Mouse (Mus musculus): ENCODE results near the gene Olfr633. TPM values are rescaled to one million over a fixed set of nuclear protein-coding genes. Genes with fewer than 3 reads are reported as not detected.

Gene Olfr633
- polyA plus RNA-seq, 1 experiment from 2014 or later, result not detected

DNA sequence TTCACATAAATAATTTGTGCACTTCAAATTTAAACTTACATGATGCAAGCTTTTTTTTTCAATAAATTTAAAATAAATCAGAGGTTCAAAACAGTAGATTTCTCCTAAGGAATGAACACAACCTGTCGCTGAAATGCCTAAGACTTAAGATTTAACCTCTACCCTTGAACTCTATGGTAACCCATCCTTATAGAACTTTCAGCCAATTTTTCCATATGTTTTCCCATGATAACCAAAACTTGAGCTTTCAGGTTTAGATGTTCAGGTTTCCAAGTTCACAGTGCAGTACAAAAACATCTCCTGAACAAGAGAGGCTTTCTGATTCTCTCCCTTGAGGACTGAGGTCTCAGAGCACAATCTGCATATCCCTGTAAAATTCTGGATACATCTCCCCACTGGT, 26.6 kb downstream of the Olfr633 start, which contains the start of gene Olfr635:
Gene Olfr635 (plus strand): TSS at position 301 of the 400 bp plus-strand sequence.
- H3K4me3 ChIP-seq (ENCODE audit: low read depth, low read length), result no peak within 1 kb of the TSS
- ATAC-seq (ENCODE audit: insufficient number of reproducible peaks, insufficient read depth, low FRiP score, low read depth), result no peak
- 74% methylated on average over 1 of the region's 1 CpGs for WGBS
- H3K9ac ChIP-seq (replicated peaks; ENCODE audit: low read depth, low read length), result no peak within 1 kb of the TSS
- no peaks in the 10 kb centered on the region for H3K27me3 ChIP-seq (ENCODE audit: control insufficient read depth, insufficient read depth, low read length)
- no peaks in the 10 kb centered on the region for H3K36me3 ChIP-seq (ENCODE audit: control insufficient read depth, insufficient read depth, low read length)
- H3K4me1 ChIP-seq (ENCODE audit: control insufficient read depth, insufficient read depth, low read length), result no peaks in the 10 kb centered on the region
- H3K9me3 ChIP-seq (ENCODE audit: control insufficient read depth, low read depth, low read length), result no peaks in the 10 kb centered on the region
- no peak within 1 kb of the TSS for H3K4me2 ChIP-seq (replicated peaks; ENCODE audit: low read depth, low read length)
- H3K27ac ChIP-seq (ENCODE audit: low read length), result no peak within 1 kb of the TSS

- ATAC-seq (ENCODE audit: insufficient number of reproducible peaks, insufficient read depth, low FRiP score, low read depth), result no peak
- no peaks in the 10 kb centered on the region for H3K4me1 ChIP-seq (ENCODE audit: control insufficient read depth, insufficient read depth, low read length)
- H3K27me3 ChIP-seq (ENCODE audit: control insufficient read depth, insufficient read depth, low read length), result no peaks in the 10 kb centered on the region
- 72% methylated on average over 1 of the region's 1 CpGs for WGBS
- H3K4me3 ChIP-seq (ENCODE audit: low read depth, low read length), result no peak overlapping the region
- no peak overlapping the region for H3K27ac ChIP-seq (ENCODE audit: low read length)
- H3K9ac ChIP-seq (replicated peaks; ENCODE audit: low read depth, low read length), result no peak overlapping the region
- H3K36me3 ChIP-seq (ENCODE audit: control insufficient read depth, insufficient read depth, low read length), result no peaks in the 10 kb centered on the region
- no peak overlapping the region for H3K4me2 ChIP-seq (replicated peaks; ENCODE audit: low read depth, low read length)
- no peaks in the 10 kb centered on the region for H3K9me3 ChIP-seq (ENCODE audit: control insufficient read depth, low read depth, low read length)
Measured at GRCm38 (mm10) chr7:103971782-103972181, 27.5 kb downstream of the Olfr633 start.

- H3K4me3 ChIP-seq (ENCODE audit: low read depth, low read length), result no peak within 1 kb of the TSS
- H3K4me1 ChIP-seq (ENCODE audit: control insufficient read depth, insufficient read depth, low read length), result no peaks in the 10 kb centered on the region
- H3K27me3 ChIP-seq (ENCODE audit: control insufficient read depth, insufficient read depth, low read length), result no peaks in the 10 kb centered on the region
- no peak within 1 kb of the TSS for H3K4me2 ChIP-seq (replicated peaks; ENCODE audit: low read depth, low read length)
- H3K27ac ChIP-seq (ENCODE audit: low read length), result no peak within 1 kb of the TSS
- ATAC-seq (ENCODE audit: insufficient number of reproducible peaks, insufficient read depth, low FRiP score, low read depth), result no peak
- H3K9ac ChIP-seq (replicated peaks; ENCODE audit: low read depth, low read length), result no peak within 1 kb of the TSS
- no peaks in the 10 kb centered on the region for H3K9me3 ChIP-seq (ENCODE audit: control insufficient read depth, low read depth, low read length)
- no peaks in the 10 kb centered on the region for H3K36me3 ChIP-seq (ENCODE audit: control insufficient read depth, insufficient read depth, low read length)
Measured at GRCm38 (mm10) chr7:103998446-103998845, 54.2 kb downstream of the Olfr633 start, which contains the start of gene Olfr638. Olfr638 (plus strand) TSS chr7:103998746.

Other genes with a start within 250 kb of the Olfr633 start
- gene Olfr243, start 229.8 kb upstream of the Olfr633 start, polyA plus RNA-seq (2014; fragmentation: Nextera tagmentation; extraction: Ambion mirVana), result not detected in 2 replicates
- gene Olfr628, start 214.1 kb upstream of the Olfr633 start, polyA plus RNA-seq (2014; fragmentation: Nextera tagmentation; extraction: Ambion mirVana), result not detected in 2 replicates
- gene Olfr629, start 199.5 kb upstream of the Olfr633 start, polyA plus RNA-seq (2014; fragmentation: Nextera tagmentation; extraction: Ambion mirVana), result not detected in 2 replicates
- gene Olfr630, start 187.1 kb upstream of the Olfr633 start, polyA plus RNA-seq (2014; fragmentation: Nextera tagmentation; extraction: Ambion mirVana), result not detected in 2 replicates
- gene Olfr69, start 172.8 kb upstream of the Olfr633 start, polyA plus RNA-seq (2014; fragmentation: Nextera tagmentation; extraction: Ambion mirVana), result not detected in 2 replicates
- not detected in 2 replicates for gene Olfr68, start 164.7 kb upstream of the Olfr633 start, polyA plus RNA-seq (2014; fragmentation: Nextera tagmentation; extraction: Ambion mirVana)
- gene Olfr67, start 152.6 kb upstream of the Olfr633 start, polyA plus RNA-seq (2014; fragmentation: Nextera tagmentation; extraction: Ambion mirVana), result not detected in 2 replicates
- gene Hbb-bt, start 130.4 kb upstream of the Olfr633 start, polyA plus RNA-seq (2014; fragmentation: Nextera tagmentation; extraction: Ambion mirVana), result 1,564 and 1,619 TPM in 2 replicates
- 3,670 and 3,888 TPM in 2 replicates for gene Hbb-bs, start 116.3 kb upstream of the Olfr633 start, polyA plus RNA-seq (2014; fragmentation: Nextera tagmentation; extraction: Ambion mirVana)
- not detected in 2 replicates for gene Hbb-bh2, start 103.9 kb upstream of the Olfr633 start, polyA plus RNA-seq (2014; fragmentation: Nextera tagmentation; extraction: Ambion mirVana)
- gene Hbb-bh1, start 101.3 kb upstream of the Olfr633 start, polyA plus RNA-seq (2014; fragmentation: Nextera tagmentation; extraction: Ambion mirVana), result 2.9 and 6.2 TPM in 2 replicates
- 616 and 882 TPM in 2 replicates for gene Hbb-y, start 91.2 kb upstream of the Olfr633 start, polyA plus RNA-seq (2014; fragmentation: Nextera tagmentation; extraction: Ambion mirVana)
- gene Olfr66, start 58.2 kb upstream of the Olfr633 start, polyA plus RNA-seq (2014; fragmentation: Nextera tagmentation; extraction: Ambion mirVana), result not detected in 2 replicates
- gene Olfr64, start 50.0 kb upstream of the Olfr633 start, polyA plus RNA-seq (2014; fragmentation: Nextera tagmentation; extraction: Ambion mirVana), result not detected in 2 replicates
- not detected in 2 replicates for gene Olfr65, start 41.0 kb upstream of the Olfr633 start, polyA plus RNA-seq (2014; fragmentation: Nextera tagmentation; extraction: Ambion mirVana)
- gene Olfr631, start 15.6 kb upstream of the Olfr633 start, polyA plus RNA-seq (2014; fragmentation: Nextera tagmentation; extraction: Ambion mirVana), result not detected in 2 replicates
- not detected in 2 replicates for gene Olfr632, start 10.1 kb upstream of the Olfr633 start, polyA plus RNA-seq (2014; fragmentation: Nextera tagmentation; extraction: Ambion mirVana)
- gene Olfr635, start 26.7 kb downstream of the Olfr633 start, polyA plus RNA-seq (2014; fragmentation: Nextera tagmentation; extraction: Ambion mirVana), result not detected in 2 replicates
- gene Olfr638, start 54.3 kb downstream of the Olfr633 start, polyA plus RNA-seq (2014; fragmentation: Nextera tagmentation; extraction: Ambion mirVana), result not detected in 2 replicates
- gene Olfr639, start 72.9 kb downstream of the Olfr633 start, polyA plus RNA-seq (2014; fragmentation: Nextera tagmentation; extraction: Ambion mirVana), result 0.03 TPM in 1 of 2 replicates, not detected in the other
- not detected in 2 replicates for gene Olfr640, start 81.1 kb downstream of the Olfr633 start, polyA plus RNA-seq (2014; fragmentation: Nextera tagmentation; extraction: Ambion mirVana)
- not detected in 2 replicates for gene Olfr641, start 91.0 kb downstream of the Olfr633 start, polyA plus RNA-seq (2014; fragmentation: Nextera tagmentation; extraction: Ambion mirVana)
- gene Olfr642, start 108.2 kb downstream of the Olfr633 start, polyA plus RNA-seq (2014; fragmentation: Nextera tagmentation; extraction: Ambion mirVana), result not detected in 2 replicates
- gene 4930516K23Rik, start 117.0 kb downstream of the Olfr633 start, polyA plus RNA-seq (2014; fragmentation: Nextera tagmentation; extraction: Ambion mirVana), result not detected in 2 replicates
- not detected in 2 replicates for gene Olfr644, start 127.4 kb downstream of the Olfr633 start, polyA plus RNA-seq (2014; fragmentation: Nextera tagmentation; extraction: Ambion mirVana)
- not detected in 2 replicates for gene Olfr645, start 141.0 kb downstream of the Olfr633 start, polyA plus RNA-seq (2014; fragmentation: Nextera tagmentation; extraction: Ambion mirVana)
- gene Olfr646, start 160.4 kb downstream of the Olfr633 start, polyA plus RNA-seq (2014; fragmentation: Nextera tagmentation; extraction: Ambion mirVana), result not detected in 2 replicates
- gene Ubqln5, start 185.4 kb downstream of the Olfr633 start, polyA plus RNA-seq (2014; fragmentation: Nextera tagmentation; extraction: Ambion mirVana), result not detected in 2 replicates
- not detected in 2 replicates for gene Olfr643, start 193.0 kb downstream of the Olfr633 start, polyA plus RNA-seq (2014; fragmentation: Nextera tagmentation; extraction: Ambion mirVana)
- not detected in 2 replicates for gene Ubqln3, start 198.8 kb downstream of the Olfr633 start, polyA plus RNA-seq (2014; fragmentation: Nextera tagmentation; extraction: Ambion mirVana)
- not detected in 2 replicates for gene Ubqlnl, start 206.1 kb downstream of the Olfr633 start, polyA plus RNA-seq (2014; fragmentation: Nextera tagmentation; extraction: Ambion mirVana)
- not detected in 2 replicates for gene Olfm5, start 220.4 kb downstream of the Olfr633 start, polyA plus RNA-seq (2014; fragmentation: Nextera tagmentation; extraction: Ambion mirVana)
- 0.25 and 0.34 TPM in 2 replicates for gene Olfr648, start 239.0 kb downstream of the Olfr633 start, polyA plus RNA-seq (2014; fragmentation: Nextera tagmentation; extraction: Ambion mirVana)